Mouse (Mus musculus) ES-Bruce4 (cell line): ENCODE results near the gene Lhfpl5.

Experiments
- CTCF ChIP-seq: IDR thresholded peaks from one replicate; pipeline ENCODE4 v1.8.1; 2011; ENCODE audit warnings: low read depth, low read length
- POLR2A ChIP-seq: IDR thresholded peaks from one replicate; pipeline ENCODE4 v1.8.1; 2011; ENCODE audit warnings: low read length; ENCODE audit not compliant: insufficient read depth

GRCm38 (mm10) chr17:28532557-28532956, 42.9 kb upstream of the Lhfpl5 start:
- TF ChIP-seq POLR2A (no peak), CTCF (no peak)
